Mouse (Mus musculus) spleen, adult 2 months (tissue): ENCODE results near the gene Ndnf.

Source experiments
- CTCF ChIP-seq: fragments of 200-500 bp; IDR thresholded peaks from 2 replicates; pipeline ENCODE4 v1.5.1; 2011; ENCODE audit warnings: mild to moderate bottlenecking, inconsistent platforms; ENCODE audit not compliant: insufficient read depth, insufficient read length, insufficient replicate concordance; ENCODE audit errors: extremely low read depth
- POLR2A ChIP-seq: fragments of 200-500 bp; IDR thresholded peaks from 2 replicates; pipeline ENCODE4 v1.6.1; 2011; ENCODE audit warnings: low read depth, low read length, inconsistent platforms

GRCm38 (mm10) chr6:65743871-65744202, 72.4 kb downstream of the Ndnf start:
- TF ChIP-seq POLR2A (no peak), CTCF (no peak)
